Mouse (Mus musculus) cortical plate, adult 2 months (tissue): ENCODE results near the gene Sox13.

Source experiments
- CTCF ChIP-seq: fragments of 200-500 bp; IDR thresholded peaks from 2 replicates; pipeline ENCODE4 v1.5.1; 2011; ENCODE audit warnings: mild to moderate bottlenecking, control low read depth, low read length; ENCODE audit not compliant: insufficient read depth; ENCODE audit errors: extremely low read depth
- POLR2A ChIP-seq: fragments of 200-500 bp; IDR thresholded peaks from 2 replicates; pipeline ENCODE4 v1.6.1; 2011; ENCODE audit warnings: mild to moderate bottlenecking, low read length, control low read depth; ENCODE audit not compliant: insufficient read depth; ENCODE audit errors: extremely low read depth

- no peak for TF ChIP-seq CTCF
- no peak for TF ChIP-seq POLR2A
Measured at GRCm38 (mm10) chr1:133364890-133365289, 59.3 kb downstream of the Sox13 start.
